Mouse (Mus musculus) midbrain, embryonic 15.5 days (tissue): ENCODE measurements around the gene Chsy1. TPM values are rescaled to one million over a fixed set of nuclear protein-coding genes. Genes with fewer than 3 reads are reported as not detected.

ENCODE experiments used
- ATAC-seq: fragments of 200-750 bp; cut with Nextera tagmentation; replicated peaks from 2 replicates; pipeline ENCODE4 v1.8.0; 2017; ENCODE audit warnings: moderate TSS enrichment
- H3K27ac ChIP-seq: fragments of 300-500 bp; sonication (generic); 2 replicates; pipeline ENCODE4 v1.5.1; 2015; ENCODE audit warnings: mild to moderate bottlenecking, inconsistent platforms
- H3K27me3 ChIP-seq: fragments of 300-500 bp; sonication (generic); replicated peaks from 2 replicates; pipeline ENCODE4 v1.6.1; 2015; ENCODE audit warnings: inconsistent platforms
- H3K36me3 ChIP-seq: fragments of 300-500 bp; sonication (generic); replicated peaks from 2 replicates; pipeline ENCODE4 v1.6.1; 2015; ENCODE audit warnings: inconsistent platforms
- H3K4me1 ChIP-seq: fragments of 300-500 bp; sonication (generic); 2 replicates; pipeline ENCODE4 v1.6.1; 2015; ENCODE audit warnings: inconsistent platforms
- H3K4me2 ChIP-seq: fragments of 300-500 bp; sonication (generic); 2 replicates; pipeline ENCODE4 v1.6.1; 2015; ENCODE audit warnings: inconsistent platforms, mild to moderate bottlenecking, moderate library complexity
- H3K4me3 ChIP-seq: fragments of 300-500 bp; sonication (generic); 2 replicates; pipeline ENCODE4 v1.5.1; 2015; ENCODE audit warnings: mild to moderate bottlenecking, inconsistent platforms
- H3K9ac ChIP-seq: fragments of 300-500 bp; sonication (generic); 2 replicates; pipeline ENCODE4 v1.6.1; 2015; ENCODE audit warnings: mild to moderate bottlenecking, inconsistent platforms
- H3K9me3 ChIP-seq: fragments of 300-500 bp; sonication (generic); 2 replicates; pipeline ENCODE4 v1.6.1; 2016; ENCODE audit warnings: inconsistent platforms
- WGBS: fragments of 180-500 bp; shearing (Covaris S2); methylation state at CpG from one replicate; pipeline ENCODE4 v1.1.7; 2015; ENCODE audit warnings: mixed read lengths; 5-methylcytosine and 5-hydroxymethylcytosine counted together
- polyA plus RNA-seq: library from polyadenylated mRNA; unstranded; fragments of >200 nt; fragmentation: Nextera tagmentation; extraction: Ambion mirVana; gene quantifications from 2 replicates; pipeline ENCODE4 v1.2.1, GENCODE M21; 2015

The Chsy1 gene
- polyA plus RNA-seq, 1 experiment from 2014 or later: 10.0 TPM

GRCm38 (mm10) chr7:66165036-66165798 is 55.9 kb downstream of the Chsy1 start:
- Histone ChIP-seq H3K27me3 (no peaks in the 10 kb centered on the region), H3K4me1 (0 out of 2 replicates have a peak, but pooled peaks cover 6% of the 10 kb centered on the region), H3K9ac (no peak overlapping the region), H3K27ac (no peak overlapping the region), H3K9me3 (no peaks in the 10 kb centered on the region), H3K4me3 (no peak overlapping the region), H3K4me2 (no peak overlapping the region), H3K36me3 (no peaks in the 10 kb centered on the region)
- ATAC-seq: no peak
- WGBS: 40% methylated on average over 5 of the region's 5 CpGs

GRCm38 (mm10) chr7:66168877-66169276 is 59.6 kb downstream of the Chsy1 start:
- 0 out of 2 replicates have a peak, but pooled peaks cover 5% of the 10 kb centered on the region for H3K4me1 ChIP-seq
- H3K36me3 ChIP-seq: peaks cover 2% of the 10 kb centered on the region; the same call in 1 of the 2 replicates
- no peaks in the 10 kb centered on the region for H3K27me3 ChIP-seq
- WGBS: 89% methylated on average over 7 of the region's 7 CpGs
- ATAC-seq: no peak
- H3K9ac ChIP-seq: no peak overlapping the region
- no peaks in the 10 kb centered on the region for H3K9me3 ChIP-seq
- H3K27ac ChIP-seq: no peak overlapping the region
- no peak overlapping the region for H3K4me2 ChIP-seq
- no peak overlapping the region for H3K4me3 ChIP-seq

GRCm38 (mm10) chr7:66169476-66169875 is 60.2 kb downstream of the Chsy1 start:
- no peak overlapping the region for H3K27ac ChIP-seq
- no peak overlapping the region for H3K4me2 ChIP-seq
- no peak for ATAC-seq
- H3K9me3 ChIP-seq: no peaks in the 10 kb centered on the region
- 0 out of 2 replicates have a peak, but pooled peaks cover 2% of the 10 kb centered on the region for H3K4me1 ChIP-seq
- no peak overlapping the region for H3K4me3 ChIP-seq
- no peak overlapping the region for H3K9ac ChIP-seq
- WGBS: 88% methylated on average over 6 of the region's 6 CpGs
- peaks cover 7% of the 10 kb centered on the region; the same call in 1 of the 2 replicates for H3K36me3 ChIP-seq
- no peaks in the 10 kb centered on the region for H3K27me3 ChIP-seq

GRCm38 (mm10) chr7:66170802-66171505 is 61.6 kb downstream of the Chsy1 start:
- no peaks in the 10 kb centered on the region for H3K27me3 ChIP-seq
- no peaks in the 10 kb centered on the region for H3K4me1 ChIP-seq
- no peak overlapping the region for H3K4me3 ChIP-seq
- no peak overlapping the region for H3K4me2 ChIP-seq
- whole genome bisulfite sequencing: 95% methylated on average over 27 of the region's 27 CpGs
- H3K9me3 ChIP-seq: no peaks in the 10 kb centered on the region
- no peak overlapping the region for H3K27ac ChIP-seq
- no peak overlapping the region for H3K9ac ChIP-seq
- ATAC-seq: no peak
- H3K36me3 ChIP-seq: peaks cover 8% of the 10 kb centered on the region; the same call in 1 of the 2 replicates

GRCm38 (mm10) chr7:66175738-66176137 is 66.4 kb downstream of the Chsy1 start:
- no peak for ATAC-seq
- H3K4me3 ChIP-seq: no peak overlapping the region
- H3K27me3 ChIP-seq: no peaks in the 10 kb centered on the region
- 93% methylated on average over 6 of the region's 6 CpGs for WGBS
- no peak overlapping the region for H3K4me2 ChIP-seq
- no peaks in the 10 kb centered on the region for H3K9me3 ChIP-seq
- H3K36me3 ChIP-seq: peaks cover 8% of the 10 kb centered on the region; the same call in 1 of the 2 replicates
- 0 out of 2 replicates have a peak, but pooled peaks cover 3% of the 10 kb centered on the region for H3K4me1 ChIP-seq
- H3K27ac ChIP-seq: no peak overlapping the region
- no peak overlapping the region for H3K9ac ChIP-seq

GRCm38 (mm10) chr7:66176256-66176655 is 66.9 kb downstream of the Chsy1 start:
- 92% methylated on average over 4 of the region's 4 CpGs for whole genome bisulfite sequencing
- H3K9me3 ChIP-seq: no peaks in the 10 kb centered on the region
- no peak overlapping the region for H3K4me3 ChIP-seq
- H3K4me2 ChIP-seq: no peak overlapping the region
- no peak for ATAC-seq
- peaks cover 8% of the 10 kb centered on the region; the same call in 1 of the 2 replicates for H3K36me3 ChIP-seq
- 0 out of 2 replicates have a peak, but pooled peaks cover 3% of the 10 kb centered on the region for H3K4me1 ChIP-seq
- no peaks in the 10 kb centered on the region for H3K27me3 ChIP-seq
- no peak overlapping the region for H3K9ac ChIP-seq
- H3K27ac ChIP-seq: no peak overlapping the region

DNA sequence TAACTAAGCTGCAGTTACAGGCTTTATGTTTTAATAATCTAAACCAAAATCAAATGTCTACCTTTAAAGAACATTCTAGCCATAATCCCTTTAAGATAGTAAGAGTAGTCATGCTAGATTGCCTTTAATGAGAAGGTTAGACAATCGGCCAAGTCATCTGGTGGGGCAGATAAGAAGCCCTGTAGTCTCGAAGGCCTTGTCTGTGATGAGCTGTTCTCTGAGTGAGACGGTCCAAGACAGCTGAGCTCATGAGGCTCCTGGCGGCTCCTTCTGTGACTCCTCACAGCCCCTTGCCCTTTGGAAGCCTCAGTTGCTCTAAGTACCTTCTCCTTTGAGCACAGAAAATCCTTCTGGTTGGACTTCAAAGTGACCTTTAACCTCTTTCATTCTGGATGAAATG is 67.6 kb downstream of the Chsy1 start:
- ATAC-seq: no peak

DNA sequence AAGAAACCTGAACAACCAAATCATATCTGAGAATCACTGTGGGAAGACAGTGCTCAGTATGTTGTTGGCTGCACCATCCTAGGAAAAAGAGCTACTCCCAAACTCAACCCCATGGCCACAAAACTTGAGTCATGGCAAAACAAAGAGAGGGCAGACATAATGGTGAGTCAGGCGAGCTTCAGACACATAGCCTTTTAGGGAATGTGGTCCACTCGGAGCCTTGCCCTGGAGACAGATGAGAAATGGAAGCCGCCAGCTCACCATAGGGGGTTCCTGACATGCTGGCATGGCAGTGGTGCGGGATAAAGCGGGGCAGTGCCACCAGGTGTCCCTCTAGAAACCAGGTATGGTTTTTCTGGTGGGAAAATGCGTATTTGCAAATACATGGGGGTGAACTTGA is 68.8 kb downstream of the Chsy1 start:
- no peaks in the 10 kb centered on the region for H3K27me3 ChIP-seq
- H3K27ac ChIP-seq: no peak overlapping the region
- H3K4me1 ChIP-seq: 0 out of 2 replicates have a peak, but pooled peaks cover 3% of the 10 kb centered on the region
- 0 out of 2 replicates have a peak, but pooled peaks cover 8% of the 10 kb centered on the region for H3K36me3 ChIP-seq
- H3K4me3 ChIP-seq: no peak overlapping the region
- H3K9ac ChIP-seq: no peak overlapping the region
- 89% methylated on average over 6 of the region's 6 CpGs for WGBS
- ATAC-seq: no peak
- H3K9me3 ChIP-seq: no peaks in the 10 kb centered on the region
- H3K4me2 ChIP-seq: no peak overlapping the region

More for the DNA sequence above, 67.6 kb downstream of the Chsy1 start:
- H3K36me3 ChIP-seq: 0 out of 2 replicates have a peak, but pooled peaks cover 8% of the 10 kb centered on the region
- WGBS: 71% methylated on average over 4 of the region's 4 CpGs
- H3K9me3 ChIP-seq: no peaks in the 10 kb centered on the region
- H3K4me2 ChIP-seq: no peak overlapping the region
- no peaks in the 10 kb centered on the region for H3K27me3 ChIP-seq
- no peak overlapping the region for H3K27ac ChIP-seq
- H3K9ac ChIP-seq: no peak overlapping the region
- no peak overlapping the region for H3K4me3 ChIP-seq
- 0 out of 2 replicates have a peak, but pooled peaks cover 3% of the 10 kb centered on the region for H3K4me1 ChIP-seq

GRCm38 (mm10) chr7:66179120-66179581 is 69.8 kb downstream of the Chsy1 start:
- 69% methylated on average over 10 of the region's 10 CpGs for WGBS
- Histone ChIP-seq H3K36me3 (0 out of 2 replicates have a peak, but pooled peaks cover 4% of the 10 kb centered on the region), H3K4me2 (no peak overlapping the region), H3K27me3 (no peaks in the 10 kb centered on the region), H3K4me3 (no peak overlapping the region), H3K4me1 (0 out of 2 replicates have a peak, but pooled peaks cover 3% of the 10 kb centered on the region), H3K9ac (no peak overlapping the region), H3K9me3 (no peaks in the 10 kb centered on the region), H3K27ac (0 out of 2 replicates have a peak overlapping the region, but pooled peaks have one; percentile 2)
- ATAC-seq: peak; percentile 60; the same call in 1 of the 2 replicates

GRCm38 (mm10) chr7:66179711-66180110 is 70.4 kb downstream of the Chsy1 start:
- H3K9me3 ChIP-seq: no peaks in the 10 kb centered on the region
- WGBS: 87% methylated on average over 7 of the region's 7 CpGs
- H3K4me3 ChIP-seq: no peak overlapping the region
- ATAC-seq: no peak; the same call in 1 of the 2 replicates
- H3K9ac ChIP-seq: no peak overlapping the region
- no peak overlapping the region for H3K4me2 ChIP-seq
- H3K36me3 ChIP-seq: no peaks in the 10 kb centered on the region
- no peak overlapping the region for H3K27ac ChIP-seq
- no peaks in the 10 kb centered on the region for H3K27me3 ChIP-seq
- 0 out of 2 replicates have a peak, but pooled peaks cover 3% of the 10 kb centered on the region for H3K4me1 ChIP-seq

DNA sequence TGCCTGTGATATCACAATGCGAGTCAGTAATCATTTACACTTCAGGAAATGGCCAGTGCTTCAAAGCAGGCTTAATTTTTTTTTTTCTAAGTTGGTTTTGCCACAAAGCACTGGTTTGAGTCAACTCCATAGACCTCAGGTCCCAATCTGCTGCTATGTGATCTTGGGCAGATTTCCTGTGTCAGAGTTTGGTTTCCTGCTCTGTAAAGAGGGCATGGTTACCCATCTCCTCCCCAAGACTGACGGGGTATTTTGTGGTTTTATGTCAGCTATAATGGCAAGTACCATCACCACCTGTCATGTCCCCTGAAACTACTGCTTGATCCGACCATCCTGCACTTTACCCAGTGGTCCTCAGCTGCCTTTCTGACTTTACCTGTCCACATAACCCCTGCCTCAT is 70.9 kb downstream of the Chsy1 start:
- H3K4me1 ChIP-seq: 0 out of 2 replicates have a peak, but pooled peaks cover 3% of the 10 kb centered on the region
- H3K27ac ChIP-seq: no peak overlapping the region
- no peak overlapping the region for H3K4me3 ChIP-seq
- no peaks in the 10 kb centered on the region for H3K36me3 ChIP-seq
- H3K4me2 ChIP-seq: no peak overlapping the region
- H3K27me3 ChIP-seq: no peaks in the 10 kb centered on the region
- no peak overlapping the region for H3K9ac ChIP-seq
- no peak for ATAC-seq
- no peaks in the 10 kb centered on the region for H3K9me3 ChIP-seq
- 91% methylated on average over 3 of the region's 3 CpGs for WGBS
